Mouse (Mus musculus) olfactory bulb, adult 2 months (tissue): ENCODE data around the gene Syna. TPM values are rescaled to one million over a fixed set of nuclear protein-coding genes. Genes with fewer than 3 reads are reported as not detected.

Source experiments
- H3K27ac ChIP-seq: fragments of 200-500 bp; 2 replicates; pipeline ENCODE4 v1.5.1; 2012; ENCODE audit warnings: low read depth, low read length; ENCODE audit not compliant: insufficient read depth
- H3K4me1 ChIP-seq: fragments of 200-500 bp; 2 replicates; pipeline ENCODE4 v1.6.1; 2012; ENCODE audit warnings: low read length; ENCODE audit not compliant: control insufficient read depth, insufficient read depth
- H3K4me3 ChIP-seq: fragments of 200-500 bp; 2 replicates; pipeline ENCODE4 v1.5.1; 2012; ENCODE audit warnings: mild to moderate bottlenecking, low read depth, low read length, moderate library complexity; ENCODE audit not compliant: insufficient read depth
- CTCF ChIP-seq: fragments of 200-500 bp; IDR thresholded peaks from 2 replicates; pipeline ENCODE4 v1.5.1; 2012; ENCODE audit warnings: low read depth, mild to moderate bottlenecking, low read length, moderate library complexity; ENCODE audit not compliant: insufficient read depth
- POLR2A ChIP-seq: fragments of 200-500 bp; IDR thresholded peaks from 2 replicates; pipeline ENCODE4 v1.6.1; 2012; ENCODE audit warnings: mild to moderate bottlenecking, low read depth, low read length, moderate library complexity; ENCODE audit not compliant: insufficient read depth
- WGBS: fragments of 180-500 bp; shearing (Covaris S2); methylation state at CpG from one replicate; pipeline ENCODE4 v1.1.7; 2018; 5-methylcytosine and 5-hydroxymethylcytosine counted together
- polyA plus RNA-seq: library from polyadenylated mRNA; stranded (reverse); fragments of >200 nt; gene quantifications from 2 replicates; pipeline ENCODE4 v1.2.4, GENCODE M21; 2012; ENCODE audit warnings: low replicate concordance; ENCODE audit not compliant: missing spikeins, insufficient read depth, insufficient read length

The Syna gene
- polyA plus RNA-seq, 1 experiment = not detected

DNA sequence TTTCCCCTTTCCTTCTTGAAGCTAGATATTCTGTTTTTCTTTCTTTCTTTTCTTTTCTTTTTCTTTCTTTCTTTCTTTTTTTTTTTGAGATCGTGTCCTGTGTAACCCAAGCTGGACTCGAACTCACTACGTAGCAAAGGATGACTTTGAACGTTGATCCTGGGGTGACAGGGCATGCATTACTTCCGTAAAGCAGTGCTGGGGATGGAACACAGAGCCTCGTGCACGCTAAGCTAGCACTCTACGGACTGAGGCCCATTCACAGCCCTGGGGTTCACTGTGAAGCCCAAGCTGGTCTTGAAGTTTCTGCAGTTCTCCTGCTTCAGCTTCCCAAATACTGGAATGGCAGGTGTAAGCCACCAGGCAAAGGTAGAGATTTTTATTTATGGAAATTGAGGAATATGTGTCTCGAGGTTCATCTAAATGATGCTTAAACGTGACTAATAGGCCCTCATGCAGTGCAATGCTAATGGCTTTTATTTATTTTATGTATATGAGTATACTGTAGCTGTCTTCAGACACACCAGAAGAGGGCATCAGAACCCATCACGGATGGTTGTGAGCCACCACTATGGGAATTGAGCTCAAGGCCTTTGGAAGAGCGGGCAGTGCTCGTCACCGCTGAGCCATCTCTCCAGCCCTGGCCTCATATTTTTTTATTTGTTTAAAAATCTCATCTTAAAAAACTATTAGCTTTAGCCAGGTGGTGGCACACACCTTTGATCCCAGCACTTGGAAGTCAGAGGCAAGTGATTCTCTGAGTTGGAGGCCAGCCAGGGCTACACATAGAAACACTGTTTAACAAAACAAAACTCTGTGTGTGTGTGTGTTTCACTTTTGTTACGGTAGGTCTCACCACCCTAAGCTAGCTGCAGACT is 23.3 kb upstream of the Syna start:
- H3K27ac ChIP-seq = no peak overlapping the region
- 21% methylated on average over 15 of the region's 15 CpGs for WGBS
- peak overlapping the region; percentile 91 for H3K4me3 ChIP-seq
- H3K4me1 ChIP-seq = peaks cover 3% of the 10 kb centered on the region
- TF ChIP-seq CTCF (no peak), POLR2A (no peak)

DNA sequence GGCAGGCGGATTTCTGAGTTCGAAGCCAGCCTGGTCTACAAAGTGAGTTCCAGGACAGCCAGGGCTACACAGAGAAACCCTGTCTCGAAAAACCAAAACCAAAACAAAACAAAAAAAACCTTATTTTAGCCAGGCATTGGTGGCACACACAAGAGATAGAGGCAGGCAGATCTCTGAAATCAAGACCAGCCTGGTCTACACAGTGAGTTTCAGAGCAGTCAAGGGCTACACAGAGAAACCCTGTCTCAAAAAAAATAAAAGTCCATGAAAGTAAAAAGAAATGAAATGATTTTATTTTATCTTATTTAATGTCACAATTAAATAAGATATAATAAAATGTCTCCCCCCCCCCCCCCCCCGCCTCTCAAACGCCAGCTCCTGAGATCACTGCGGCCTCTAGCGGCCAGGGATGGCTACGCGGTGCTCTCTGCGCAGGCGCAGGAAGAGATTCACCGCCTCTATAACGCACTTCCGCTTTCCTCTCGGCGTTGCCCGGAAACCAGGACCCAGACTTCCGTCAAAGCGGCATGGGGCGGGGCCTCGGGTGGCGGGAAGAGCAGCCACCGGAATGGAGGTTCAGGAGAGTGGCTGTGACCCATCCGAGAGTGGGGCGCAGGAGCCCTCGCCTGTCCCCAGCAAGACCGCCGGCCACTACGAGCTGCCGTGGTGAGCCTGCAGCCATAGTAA is 22.4 kb upstream of the Syna start:
- TF ChIP-seq POLR2A (0 out of 2 replicates have a peak, but pooled peaks have one; percentile 32), CTCF (peak; percentile 75)
- peak overlapping the region; percentile 91 for H3K4me3 ChIP-seq
- WGBS = 7% methylated on average over 30 of the region's 30 CpGs
- peaks cover 3% of the 10 kb centered on the region for H3K4me1 ChIP-seq
- H3K27ac ChIP-seq = no peak overlapping the region

DNA sequence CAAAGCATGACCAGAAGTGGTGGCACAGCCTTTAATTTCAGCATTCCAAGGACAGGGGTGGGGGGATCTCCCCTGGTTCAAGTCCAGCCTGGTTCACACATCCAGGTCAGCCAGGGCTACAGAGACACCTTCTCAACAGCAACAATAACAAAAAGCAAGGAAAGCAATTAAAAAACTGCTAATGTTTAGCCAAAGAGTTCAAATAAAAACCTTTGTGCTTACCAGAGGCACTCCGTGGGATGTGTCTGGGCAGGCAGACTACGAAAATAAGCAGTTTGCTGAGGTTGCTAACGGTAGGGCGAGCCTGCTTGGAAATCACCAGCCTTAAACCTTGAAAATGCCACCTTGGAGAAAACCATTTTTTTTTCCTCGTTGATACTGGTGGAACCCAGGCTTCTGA is 21.2 kb upstream of the Syna start, which contains the start of gene Rfc2:
Gene Rfc2, plus strand, starts transcription at position 221 of the 400 bp plus-strand sequence.
- TF ChIP-seq POLR2A (no peak), CTCF (no peak)
- Histone ChIP-seq H3K27ac (no peak within 1 kb of the TSS), H3K4me1 (peaks cover 3% of the 10 kb centered on the region), H3K4me3 (no peak within 1 kb of the TSS)
- WGBS = 43% methylated on average over 5 of the region's 5 CpGs

DNA sequence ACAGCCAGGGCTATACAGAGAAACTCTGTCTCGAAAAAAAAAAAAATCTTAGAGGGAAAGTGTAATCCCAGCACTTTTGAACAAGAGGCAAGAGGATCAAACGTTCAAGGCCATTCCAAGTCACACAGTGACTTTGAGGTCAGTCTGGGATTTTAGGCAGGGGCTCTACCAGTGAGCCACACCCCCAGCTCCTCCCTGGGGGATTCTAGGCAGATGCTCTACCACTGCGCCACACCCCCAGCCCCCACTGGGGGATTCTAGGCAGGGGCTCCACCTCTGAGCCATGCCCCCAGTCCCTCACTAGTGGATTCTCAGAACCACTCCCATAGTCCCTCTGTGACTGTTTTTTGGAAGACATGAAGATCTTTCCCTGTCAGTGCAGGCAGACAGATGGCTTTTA is 19.2 kb upstream of the Syna start:
- Histone ChIP-seq H3K4me3 (no peak overlapping the region), H3K27ac (no peak overlapping the region), H3K4me1 (peaks cover 3% of the 10 kb centered on the region)
- TF ChIP-seq POLR2A = no peak
- TF ChIP-seq CTCF = no peak
- 60% methylated on average over 3 of the region's 3 CpGs for WGBS

DNA sequence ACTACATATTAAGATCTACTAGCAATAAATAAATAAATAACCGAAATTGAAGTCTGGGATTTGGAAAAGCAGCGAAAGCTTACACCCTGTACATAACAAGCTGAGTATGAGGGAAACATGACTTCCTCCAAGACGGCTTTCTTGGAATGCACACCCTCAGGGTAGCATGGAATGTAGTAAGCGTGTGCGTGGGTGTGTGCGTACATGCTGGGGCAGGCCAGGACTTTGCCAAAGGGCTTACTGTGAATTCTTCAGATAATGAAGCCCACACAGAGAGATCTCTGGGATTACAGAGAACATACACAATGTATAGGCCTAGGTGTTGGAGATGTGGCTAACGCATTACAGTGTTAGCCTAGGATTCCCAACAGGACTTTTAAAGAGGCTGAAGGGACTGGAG is 17.6 kb upstream of the Syna start:
- 93% methylated on average over 7 of the region's 7 CpGs for WGBS
- no peak for TF ChIP-seq POLR2A
- TF ChIP-seq CTCF = no peak
- H3K27ac ChIP-seq = no peak overlapping the region
- peaks cover 2% of the 10 kb centered on the region; the same call in 1 of the 2 replicates for H3K4me1 ChIP-seq
- no peak overlapping the region for H3K4me3 ChIP-seq

DNA sequence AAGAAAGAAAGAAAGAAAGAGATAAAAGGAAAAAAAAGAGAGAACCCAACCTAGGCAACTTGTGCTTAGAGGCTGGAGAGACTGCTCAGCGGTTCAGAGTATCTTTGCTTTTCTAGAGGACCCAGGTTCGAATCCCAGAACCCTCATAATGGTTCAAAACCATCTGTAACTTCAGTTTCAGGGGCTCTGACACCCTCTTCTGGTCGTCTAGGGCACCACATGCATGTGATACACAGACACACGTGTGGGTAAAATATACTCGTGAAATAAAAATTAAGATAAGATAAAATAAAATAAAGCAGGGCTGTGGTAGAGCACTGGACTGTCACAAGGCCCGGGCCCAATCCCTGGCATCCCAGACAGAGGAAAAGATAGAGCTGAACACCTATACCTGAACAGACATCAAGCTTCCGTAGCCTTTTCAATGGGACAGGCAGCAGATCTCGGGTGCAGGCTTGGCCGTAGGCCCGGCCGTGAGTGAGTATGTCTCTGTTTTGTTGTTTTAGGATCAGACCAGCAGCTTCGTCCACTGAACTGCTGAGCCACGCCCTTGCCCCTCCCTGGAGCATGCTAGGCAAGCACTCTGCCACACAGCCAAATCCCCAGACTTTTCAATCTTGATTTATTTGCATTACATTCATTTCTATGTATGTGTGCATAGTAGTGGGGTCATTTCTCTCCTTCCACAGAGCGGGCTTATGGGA is 16.7 kb upstream of the Syna start:
- Histone ChIP-seq H3K4me1 (peaks cover 4% of the 10 kb centered on the region; the same call in 1 of the 2 replicates), H3K4me3 (no peak overlapping the region), H3K27ac (no peak overlapping the region)
- WGBS = 83% methylated on average over 14 of the region's 14 CpGs
- TF ChIP-seq POLR2A = no peak

DNA sequence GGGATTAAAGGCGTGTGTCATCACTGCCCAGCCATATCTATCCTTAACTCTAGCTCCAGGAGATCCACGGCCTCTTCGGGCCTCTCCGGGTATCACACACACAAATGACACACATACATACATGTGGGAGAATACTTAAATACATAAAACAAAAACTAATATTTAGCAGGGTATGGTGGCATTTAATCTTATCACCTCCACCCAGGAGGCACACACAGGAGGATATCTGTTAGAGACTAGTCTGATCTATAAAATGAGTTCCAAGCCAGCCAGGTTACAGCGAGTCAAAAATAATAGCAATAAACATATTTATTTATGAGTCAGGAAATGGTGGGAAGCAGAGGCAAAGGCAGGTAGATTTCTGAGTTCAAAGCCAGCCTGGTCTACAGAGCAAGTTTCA is 15.9 kb upstream of the Syna start:
- peaks cover 6% of the 10 kb centered on the region; the same call in 1 of the 2 replicates for H3K4me1 ChIP-seq
- H3K27ac ChIP-seq = no peak overlapping the region
- H3K4me3 ChIP-seq = no peak overlapping the region
- WGBS = 95% methylated on average over 5 of the region's 5 CpGs
- TF ChIP-seq CTCF = no peak
- no peak for TF ChIP-seq POLR2A

DNA sequence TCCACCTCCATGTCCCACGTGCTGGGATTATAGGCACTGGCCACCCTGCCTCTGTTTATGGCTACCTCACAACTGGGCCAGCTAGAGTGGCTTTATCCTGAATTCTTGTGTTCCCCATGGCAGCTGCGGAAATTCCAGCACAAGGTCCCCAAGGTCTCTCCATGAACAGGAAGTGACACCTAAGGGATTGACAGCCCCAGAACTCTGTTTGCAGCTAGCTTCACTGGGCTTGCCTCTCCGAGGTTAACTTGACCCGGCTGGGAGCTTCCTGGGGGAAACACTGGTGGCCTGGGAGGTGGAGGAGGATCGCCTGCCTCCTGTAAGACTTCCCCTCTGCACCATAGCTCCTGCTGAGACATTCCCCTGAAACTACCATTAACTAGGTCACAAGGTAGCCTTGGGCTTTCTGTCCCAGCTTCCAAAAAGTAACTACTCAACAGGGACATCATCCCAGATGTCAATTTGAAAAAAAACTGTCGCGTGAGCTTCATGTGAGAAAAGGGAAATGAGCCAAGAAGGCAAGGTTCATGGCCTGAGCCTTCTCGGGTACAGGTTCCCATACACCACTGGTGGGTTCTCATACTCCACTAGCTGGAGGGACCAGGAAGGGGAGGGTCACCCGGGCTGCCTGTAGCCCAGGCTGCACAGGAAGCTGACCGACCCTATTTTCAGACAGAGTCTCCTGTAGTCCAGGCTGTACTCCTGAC is 12.7 kb upstream of the Syna start:
- WGBS = 59% methylated on average over 10 of the region's 10 CpGs

More for the DNA sequence above, 12.7 kb upstream of the Syna start:
- TF ChIP-seq POLR2A (no peak), CTCF (no peak)
- Histone ChIP-seq H3K4me1 (peaks cover 14% of the 10 kb centered on the region), H3K4me3 (no peak overlapping the region), H3K27ac (no peak overlapping the region)
